Mouse (Mus musculus): Measurements from ENCODE around the gene Kcnh4.

DNA sequence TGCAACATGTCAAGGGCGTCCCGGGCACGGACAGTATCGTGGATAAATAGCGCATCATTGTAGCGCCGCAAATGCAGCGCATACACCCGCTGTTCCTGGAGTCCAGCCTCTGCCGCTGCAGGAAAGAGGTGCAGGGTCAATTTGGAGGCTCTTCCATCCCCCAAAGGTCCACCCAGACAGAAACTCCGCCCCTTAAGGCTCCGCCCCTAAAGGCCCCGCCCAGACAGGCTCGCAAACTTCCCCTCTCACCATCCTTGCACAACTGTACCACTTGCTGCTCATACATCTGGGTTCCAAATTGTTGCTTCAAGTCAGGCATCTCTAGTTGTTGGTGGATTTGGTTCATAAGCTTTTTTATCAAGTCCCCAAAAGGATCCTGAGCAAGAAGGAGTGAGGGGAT lies 58.4 kb downstream of the Kcnh4 start:
- TF ChIP-seq POLR2A (IDR thresholded peaks at IDR 0.05; ENCODE audit: borderline replicate concordance, insufficient read depth, low read length) (no peak), CTCF (IDR thresholded peaks at IDR 0.05; ENCODE audit: borderline replicate concordance, insufficient read depth, low read depth, low read length) (no peak)
